Mouse (Mus musculus): ENCODE measurements around the gene Kpna4.

- TF ChIP-seq CTCF (conservative IDR thresholded peaks at IDR 0.05; ENCODE audit: low read length) (no peak), NANOG (IDR thresholded peaks at IDR 0.05; ENCODE audit: borderline replicate concordance, low read length) (no peak), POU5F1 (IDR thresholded peaks at IDR 0.05; ENCODE audit: borderline replicate concordance, low read length) (no peak)
Observed at GRCm38 (mm10) chr3:69168724-69169123, 41.8 kb upstream of the Kpna4 start.

Data from E14TG2a.4 (cell line).